Mouse (Mus musculus): Measurements from ENCODE around the gene Gse1. TPM values are rescaled to one million over a fixed set of nuclear protein-coding genes. Genes with fewer than 3 reads are reported as not detected.

Gene Gse1
- polyA plus RNA-seq, 1 experiment from 2014 or later = 22.6 TPM

DNA sequence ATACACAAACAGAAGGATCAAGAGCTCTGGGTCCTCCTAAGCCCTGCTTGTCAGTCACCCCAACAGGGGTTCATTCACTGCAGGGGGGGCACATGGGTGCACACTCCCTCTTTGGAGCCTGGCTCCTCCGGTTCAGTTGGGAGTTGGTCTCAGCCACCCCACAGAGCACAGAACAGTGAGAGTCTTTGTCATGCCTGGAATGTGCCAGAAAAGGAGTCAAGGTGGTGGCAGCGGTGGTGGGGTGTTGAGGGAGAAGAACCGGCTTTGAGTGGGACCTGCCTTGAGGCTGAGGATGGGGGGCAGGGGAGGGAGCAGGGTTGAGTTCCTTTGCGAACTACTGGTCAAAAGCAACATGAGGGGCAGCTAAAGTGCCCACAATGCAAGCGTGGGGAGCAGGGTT is 401.8 kb downstream of the Gse1 start:
- no peak overlapping the region for H3K4me2 ChIP-seq (ENCODE audit: low read length)
- H3K27me3 ChIP-seq (replicated peaks; ENCODE audit: control insufficient read depth, insufficient read depth, low read length) = peaks cover 22% of the 10 kb centered on the region
- WGBS = 54% methylated on average over 5 of the region's 5 CpGs
- H3K4me1 ChIP-seq (ENCODE audit: control insufficient read depth, insufficient read depth, low read length) = peaks cover 4% of the 10 kb centered on the region; the same call in 1 of the 2 replicates
- DNase-seq (ENCODE audit: low spot score) (no peak), ATAC-seq (no peak)
- H3K36me3 ChIP-seq (ENCODE audit: control insufficient read depth, insufficient read depth, low read length) = no peaks in the 10 kb centered on the region
- H3K4me3 ChIP-seq (ENCODE audit: low read depth, low read length) = no peak overlapping the region
- H3K27ac ChIP-seq (ENCODE audit: low read depth, low read length) = no peak overlapping the region
- no peaks in the 10 kb centered on the region for H3K9me3 ChIP-seq (replicated peaks; ENCODE audit: control insufficient read depth, low read length)
- no peak overlapping the region for H3K9ac ChIP-seq (ENCODE audit: low read length)

DNA sequence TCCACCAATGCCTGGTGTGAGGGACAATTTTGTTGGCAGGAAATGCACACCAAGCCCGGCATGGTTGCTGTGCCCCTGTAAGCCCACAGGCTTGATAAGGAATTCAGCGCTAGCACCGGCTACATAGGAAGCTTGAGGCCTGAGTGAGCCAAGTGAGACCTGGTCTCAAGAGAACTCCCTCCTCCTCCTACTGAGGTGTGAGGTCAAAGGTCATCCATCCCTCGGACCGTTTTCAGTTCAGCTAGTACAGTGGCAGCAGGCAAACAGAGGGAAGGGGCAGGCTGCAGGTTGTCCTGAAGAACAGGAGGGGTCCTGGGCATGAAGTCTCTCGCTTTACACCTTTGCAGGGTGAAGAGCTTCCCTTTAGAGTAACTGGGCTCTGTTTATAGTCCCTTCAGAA is 402.6 kb downstream of the Gse1 start:
- no peak for ATAC-seq
- no peaks in the 10 kb centered on the region for H3K36me3 ChIP-seq (ENCODE audit: control insufficient read depth, insufficient read depth, low read length)
- peaks cover 4% of the 10 kb centered on the region; the same call in 1 of the 2 replicates for H3K4me1 ChIP-seq (ENCODE audit: control insufficient read depth, insufficient read depth, low read length)
- peaks cover 26% of the 10 kb centered on the region for H3K27me3 ChIP-seq (replicated peaks; ENCODE audit: control insufficient read depth, insufficient read depth, low read length)
- no peaks in the 10 kb centered on the region for H3K9me3 ChIP-seq (replicated peaks; ENCODE audit: control insufficient read depth, low read length)
- no peak overlapping the region for H3K4me2 ChIP-seq (ENCODE audit: low read length)
- H3K4me3 ChIP-seq (ENCODE audit: low read depth, low read length) = no peak overlapping the region
- no peak overlapping the region for H3K27ac ChIP-seq (ENCODE audit: low read depth, low read length)
- no peak for DNase-seq (ENCODE audit: low spot score)
- H3K9ac ChIP-seq (ENCODE audit: low read length) = no peak overlapping the region
- WGBS = 51% methylated on average over 6 of the region's 6 CpGs

Small RNA genes within 50 kb of the gene (microRNA-seq; reads per million reads assigned to microRNA genes)
- gene Gm22715 = not detected
- gene Mir7687 = not detected

Other genes with a start within 250 kb of the Gse1 start
- 0.79 and 0.95 TPM in 2 replicates for gene Crispld2, start 236.0 kb upstream of the Gse1 start, polyA plus RNA-seq (2014; fragmentation: Nextera tagmentation; extraction: Ambion mirVana)
- 19.5 and 21.8 TPM in 2 replicates for gene Zdhhc7, start 127.0 kb upstream of the Gse1 start, polyA plus RNA-seq (2014; fragmentation: Nextera tagmentation; extraction: Ambion mirVana)
- gene 6430548M08Rik, start 114.3 kb upstream of the Gse1 start, polyA plus RNA-seq (2014; fragmentation: Nextera tagmentation; extraction: Ambion mirVana) = 20.4 and 30.1 TPM in 2 replicates
- 2.3 and 2.4 TPM in 2 replicates for gene Fam92b, start 51.0 kb upstream of the Gse1 start, polyA plus RNA-seq (2014; fragmentation: Nextera tagmentation; extraction: Ambion mirVana)